Mouse (Mus musculus) urinary bladder, postnatal 36 days (tissue): ENCODE data around the gene Asic2.

Experiments used
- DNase-seq, 2 experiments: peaks; one replicate each; pipeline ENCODE4 v3.0.0; 2022; ENCODE audit warnings: low spot score in 2 of 2, mixed read lengths in 1 of 2

Asic2 gene

GRCm38 (mm10) chr11:81750016-81750415, 218.2 kb downstream of the Asic2 start:
- no peak for DNase-seq

- no peak for DNase-seq
These were observed 229.3 kb downstream of the Asic2 start for GRCm38 (mm10) chr11:81738995-81739394.

- DNase-seq, result no peak
These were observed 230.5 kb downstream of the Asic2 start for GRCm38 (mm10) chr11:81737777-81738176.

- no peak for DNase-seq
These were observed 246.2 kb downstream of the Asic2 start for GRCm38 (mm10) chr11:81722071-81722470.

GRCm38 (mm10) chr11:81714801-81715200, 253.5 kb downstream of the Asic2 start:
- no peak for DNase-seq

GRCm38 (mm10) chr11:81706996-81707395, 261.3 kb downstream of the Asic2 start:
- DNase-seq, result no peak

- DNase-seq, result no peak
These were observed 270.2 kb downstream of the Asic2 start for GRCm38 (mm10) chr11:81698008-81698407.

- DNase-seq, result no peak
These were observed 272.8 kb downstream of the Asic2 start for GRCm38 (mm10) chr11:81695501-81695900.

GRCm38 (mm10) chr11:81680511-81680910, 287.7 kb downstream of the Asic2 start:
- no peak for DNase-seq

GRCm38 (mm10) chr11:81671724-81672123, 296.5 kb downstream of the Asic2 start:
- no peak for DNase-seq

- DNase-seq, result no peak
These were observed 297.8 kb downstream of the Asic2 start for GRCm38 (mm10) chr11:81670436-81670835.

- DNase-seq, result no peak
These were observed 309.4 kb downstream of the Asic2 start for GRCm38 (mm10) chr11:81658850-81659249.

- DNase-seq, result no peak
These were observed 311.1 kb downstream of the Asic2 start for GRCm38 (mm10) chr11:81657121-81657520.

GRCm38 (mm10) chr11:81647828-81648227, 320.4 kb downstream of the Asic2 start:
- DNase-seq, result no peak

- no peak for DNase-seq
These were observed 322.7 kb downstream of the Asic2 start for GRCm38 (mm10) chr11:81645549-81645948.

GRCm38 (mm10) chr11:81636356-81636755, 331.9 kb downstream of the Asic2 start:
- no peak for DNase-seq

GRCm38 (mm10) chr11:81634360-81635350, 333.6 kb downstream of the Asic2 start:
- DNase-seq, result peak in 1 of 2 experiments; percentile 5

GRCm38 (mm10) chr11:81625199-81625598, 343.1 kb downstream of the Asic2 start:
- DNase-seq, result no peak

- no peak for DNase-seq
These were observed 347.7 kb downstream of the Asic2 start for GRCm38 (mm10) chr11:81620516-81620915.

- DNase-seq, result no peak
These were observed 351.8 kb downstream of the Asic2 start for GRCm38 (mm10) chr11:81616437-81616836.

- DNase-seq, result no peak
These were observed 354.2 kb downstream of the Asic2 start for GRCm38 (mm10) chr11:81613869-81614620.

- peak; percentile 66 to 73 for DNase-seq
These were observed 355.3 kb downstream of the Asic2 start for GRCm38 (mm10) chr11:81612798-81613540.
